Mouse (Mus musculus) bone marrow, adult 2 months (tissue): ENCODE results near the gene Rab29.

Experiments
- CTCF ChIP-seq: fragments of 200-500 bp; IDR thresholded peaks from 2 replicates; pipeline ENCODE4 v1.5.1; 2011; ENCODE audit warnings: low read length, control low read depth; ENCODE audit not compliant: control insufficient read depth, insufficient read depth
- POLR2A ChIP-seq: fragments of 200-500 bp; IDR thresholded peaks from 2 replicates; pipeline ENCODE4 v1.6.1; 2011; ENCODE audit warnings: low read depth, mild to moderate bottlenecking, control low read depth, low read length, borderline replicate concordance; ENCODE audit not compliant: control insufficient read depth

GRCm38 (mm10) chr1:131922100-131922499 lies 55.1 kb downstream of the Rab29 start:
- TF ChIP-seq CTCF: no peak
- TF ChIP-seq POLR2A: no peak
